Mouse (Mus musculus) gastrocnemius, adult 2 months (tissue): Measurements from ENCODE around the gene Gm853. TPM values are rescaled to one million over a fixed set of nuclear protein-coding genes. Genes with fewer than 3 reads are reported as not detected.
"Not testable (repeated sequence)": the region's sequence is repeated elsewhere in the genome, so short reads cannot be mapped to it uniquely, and the experiment has no call there.

Source experiments
- DNase-seq: peaks from one replicate; pipeline ENCODE4 v3.0.0; 2022
- H3K27ac ChIP-seq: fragments of 200-600 bp; 2 replicates; pipeline ENCODE4 v1.8.1; 2022; ENCODE audit warnings: mild to moderate bottlenecking
- H3K4me3 ChIP-seq: fragments of 200-600 bp; 2 replicates; pipeline ENCODE4 v1.8.1; 2022; ENCODE audit warnings: mild to moderate bottlenecking, moderate library complexity
- CTCF ChIP-seq: fragments of 200-600 bp; IDR thresholded peaks from 2 replicates; pipeline ENCODE4 v1.8.1; 2022; ENCODE audit warnings: antibody characterized with exemption, mild to moderate bottlenecking, moderate library complexity
- intact Hi-C: fragments of 180-260 bp; cut with DNase I; formaldehyde crosslinking; loops from one replicate; pipeline ENCODE4 v1.15.1; 2025
- total RNA-seq, 2 experiments: library from RNA; stranded (reverse); gene quantifications; 2 replicates each; pipeline ENCODE4 v1.2.3; 2021

Gene Gm853
- total RNA-seq, 2 experiments from 2014 or later: not detected

DNA sequence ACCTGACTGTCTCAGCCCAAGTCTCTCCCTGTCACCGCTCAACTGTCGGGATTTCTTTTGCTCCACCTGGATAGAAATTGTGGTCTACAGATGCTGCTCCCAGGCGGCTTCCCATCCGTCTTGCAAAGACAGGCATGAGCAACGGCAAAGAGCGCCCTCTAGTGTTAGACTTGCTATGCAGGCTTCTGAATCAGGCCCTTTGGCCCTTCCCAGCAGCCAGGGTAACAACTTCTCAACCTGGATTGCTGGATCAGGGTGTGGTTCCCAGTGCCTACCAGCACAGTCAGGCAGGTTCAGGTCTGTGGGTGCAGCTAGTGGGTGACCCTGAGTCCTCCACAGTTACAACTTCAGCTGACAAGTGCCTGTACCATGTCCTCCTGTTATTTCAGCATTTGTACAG, 23.9 kb upstream of the Gm853 start:
- peak; percentile 86 for TF ChIP-seq CTCF
- intact Hi-C loops: loop anchor here (1.0 kb wide), 1 partner anchor 47 kb away; no protein-coding TSS in a partner anchor
- peak; percentile 76 for DNase-seq
- no peak overlapping the region for H3K27ac ChIP-seq
- no peak overlapping the region for H3K4me3 ChIP-seq

DNA sequence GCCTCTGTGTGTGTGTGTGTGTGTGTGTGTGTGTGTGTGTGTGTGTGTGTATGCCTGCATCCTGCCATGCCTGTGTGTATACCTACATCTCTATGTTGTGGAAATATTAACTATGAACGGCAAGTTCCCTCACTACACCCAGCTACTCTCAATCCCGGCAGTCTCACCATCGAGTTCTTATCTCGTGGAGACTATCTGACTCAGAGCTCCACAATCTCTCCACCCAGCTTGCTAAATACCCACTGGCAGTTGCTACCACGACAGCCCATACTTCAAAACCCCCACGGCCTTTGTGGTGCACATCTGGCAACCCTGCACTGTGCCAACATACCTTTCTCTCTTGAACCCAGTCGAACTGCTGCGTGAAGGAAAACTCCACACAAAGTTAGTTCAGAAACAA, 22.5 kb upstream of the Gm853 start:
- no peak for TF ChIP-seq CTCF
- DNase-seq: no peak
- Histone ChIP-seq H3K4me3 (no peak overlapping the region), H3K27ac (no peak overlapping the region)
- intact Hi-C loops: no loop called here

DNA sequence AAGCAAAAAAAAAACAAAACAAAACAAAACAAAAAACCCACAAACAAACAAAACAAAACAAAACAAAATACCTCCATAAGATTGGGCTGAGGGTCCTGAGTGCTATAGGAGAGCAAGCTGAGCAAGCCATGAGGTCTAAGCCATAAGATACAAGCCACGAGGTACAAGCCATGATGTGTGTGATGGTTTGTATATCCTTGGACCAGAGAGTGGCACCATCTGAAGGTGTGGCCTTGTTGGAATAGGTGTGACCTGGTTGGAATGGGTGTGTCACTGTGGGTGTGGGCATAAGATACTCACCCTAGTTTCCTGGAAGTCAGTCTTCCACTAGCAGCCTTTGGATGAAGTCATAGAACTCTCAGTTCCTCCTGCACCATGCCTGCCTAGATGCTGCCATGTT, 21.4 kb upstream of the Gm853 start:
- intact Hi-C loops, H3K4me3 ChIP-seq, DNase-seq, H3K27ac ChIP-seq: not testable (repeated sequence)

- no peak for TF ChIP-seq CTCF
- no peak overlapping the region for H3K27ac ChIP-seq
- H3K4me3 ChIP-seq: no peak overlapping the region
- intact Hi-C loops: no loop called here
- no peak for DNase-seq
These were observed 20.8 kb upstream of the Gm853 start for GRCm38 (mm10) chr4:130242956-130243355.

DNA sequence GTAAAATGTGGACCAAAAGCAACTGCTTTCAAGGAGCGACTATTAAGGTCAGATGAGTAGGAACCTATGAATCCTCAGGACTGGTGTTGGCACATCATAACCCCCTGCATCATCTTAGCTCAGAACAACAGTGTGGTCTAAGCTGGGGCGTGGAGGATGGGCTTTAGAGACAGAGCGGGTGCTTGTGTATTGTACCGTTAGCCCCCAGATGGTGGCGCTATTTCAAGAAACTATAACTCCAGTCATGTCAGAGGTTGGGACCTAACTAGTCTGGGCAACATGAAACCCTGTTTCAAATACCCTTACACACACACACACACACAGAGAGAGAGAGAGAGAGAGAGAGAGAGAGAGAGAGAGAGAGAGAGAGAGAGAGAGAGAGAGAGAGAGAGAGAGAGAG, 18.5 kb upstream of the Gm853 start:
- DNase-seq: no peak
- intact Hi-C loops: no loop called here
- peak; percentile 9; the same call in 1 of the 2 replicates for TF ChIP-seq CTCF
- Histone ChIP-seq H3K4me3 (no peak overlapping the region), H3K27ac (no peak overlapping the region)

- no peak for DNase-seq
- H3K27ac ChIP-seq: no peak overlapping the region
- TF ChIP-seq CTCF: no peak
- H3K4me3 ChIP-seq: no peak overlapping the region
- intact Hi-C loops: no loop called here
These were observed 15.4 kb upstream of the Gm853 start for GRCm38 (mm10) chr4:130237607-130238006.

GRCm38 (mm10) chr4:130236361-130236760, 14.2 kb upstream of the Gm853 start:
- DNase-seq: no peak
- Histone ChIP-seq H3K27ac (no peak overlapping the region), H3K4me3 (no peak overlapping the region)
- TF ChIP-seq CTCF: no peak
- intact Hi-C loops: no loop called here

DNA sequence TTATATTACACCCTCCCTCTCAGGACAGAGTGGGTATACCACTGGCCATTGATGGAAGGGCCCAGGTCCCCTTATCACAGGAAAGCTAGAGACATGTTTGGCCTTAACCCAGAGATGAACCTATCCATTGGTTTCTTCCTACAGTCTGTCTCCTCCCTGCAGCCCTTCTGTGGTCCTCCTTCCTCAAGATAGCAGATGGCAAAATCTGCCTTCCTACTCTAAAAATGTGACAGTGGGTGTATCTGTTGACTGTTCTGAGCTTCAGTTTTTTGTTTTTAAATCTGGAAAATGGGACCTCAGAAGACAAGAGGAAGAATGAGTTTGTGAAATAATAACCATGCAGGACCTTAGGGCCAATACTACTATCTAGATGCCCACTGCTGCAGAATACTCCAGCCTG, 1.9 kb upstream of the Gm853 start:
- intact Hi-C loops: no loop called here
- DNase-seq: no peak
- H3K4me3 ChIP-seq: no peak overlapping the region
- no peak for TF ChIP-seq CTCF
- H3K27ac ChIP-seq: no peak overlapping the region

- no peak overlapping the region for H3K4me3 ChIP-seq
- DNase-seq: no peak
- no peak for TF ChIP-seq CTCF
- no peak overlapping the region for H3K27ac ChIP-seq
- intact Hi-C loops: no loop called here
These were observed 2.0 kb downstream of the Gm853 start for GRCm38 (mm10) chr4:130220176-130220575.

GRCm38 (mm10) chr4:130215392-130215791, 6.8 kb downstream of the Gm853 start:
- Histone ChIP-seq H3K27ac (no peak overlapping the region), H3K4me3 (no peak overlapping the region)
- intact Hi-C loops: no loop called here
- no peak for DNase-seq
- TF ChIP-seq CTCF: no peak

GRCm38 (mm10) chr4:130213857-130214256, 8.3 kb downstream of the Gm853 start:
- intact Hi-C loops: no loop called here
- H3K27ac ChIP-seq: no peak overlapping the region
- no peak for DNase-seq
- no peak for TF ChIP-seq CTCF
- no peak overlapping the region for H3K4me3 ChIP-seq

GRCm38 (mm10) chr4:130213197-130213596, 9.0 kb downstream of the Gm853 start:
- intact Hi-C loops: no loop called here

GRCm38 (mm10) chr4:130212421-130212820, 9.8 kb downstream of the Gm853 start:
- intact Hi-C loops: no loop called here

More at GRCm38 (mm10) chr4:130213197-130213596, 9.0 kb downstream of the Gm853 start:
- Histone ChIP-seq H3K27ac (no peak overlapping the region), H3K4me3 (no peak overlapping the region)
- TF ChIP-seq CTCF: no peak
- no peak for DNase-seq

GRCm38 (mm10) chr4:130211870-130212269, 10.3 kb downstream of the Gm853 start:
- H3K4me3 ChIP-seq: no peak overlapping the region
- no peak overlapping the region for H3K27ac ChIP-seq
- TF ChIP-seq CTCF: no peak
- no peak for DNase-seq
- intact Hi-C loops: no loop called here

More at GRCm38 (mm10) chr4:130212421-130212820, 9.8 kb downstream of the Gm853 start:
- no peak for DNase-seq
- TF ChIP-seq CTCF: no peak
- no peak overlapping the region for H3K27ac ChIP-seq
- no peak overlapping the region for H3K4me3 ChIP-seq
